Mouse (Mus musculus) liver, postnatal 0 days (tissue): Measurements from ENCODE around the gene Fam228a.

Source experiments
- CTCF ChIP-seq: sonication (generic); IDR thresholded peaks from 2 replicates; pipeline ENCODE4 v1.5.1; 2016; ENCODE audit warnings: antibody characterized with exemption, low read depth
- EP300 ChIP-seq: IDR thresholded peaks from 2 replicates; pipeline ENCODE4 v1.6.1; 2016; ENCODE audit warnings: antibody characterized with exemption, low read depth, mild to moderate bottlenecking

DNA sequence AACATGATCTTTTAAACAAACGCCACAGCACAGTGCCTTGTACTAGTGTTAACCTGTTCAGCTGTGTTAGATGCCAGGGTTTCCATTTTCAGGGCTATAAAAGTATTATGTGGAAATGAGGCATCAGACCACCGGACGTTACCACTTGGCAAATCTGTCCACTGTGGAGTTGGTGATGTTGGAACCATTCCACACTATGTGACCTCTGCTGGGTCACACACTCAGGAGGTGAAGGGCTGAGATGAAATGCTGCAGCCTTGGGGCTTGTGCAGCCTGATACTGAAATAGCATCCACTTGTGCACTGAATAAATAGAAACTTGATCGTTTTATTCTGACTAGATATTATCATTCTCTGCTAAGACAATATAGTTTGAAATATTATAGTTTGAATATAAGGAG lies 24.9 kb downstream of the Fam228a start:
- no peak for TF ChIP-seq CTCF
- no peak for TF ChIP-seq EP300
